Mouse (Mus musculus): ENCODE data around the gene Slc36a3. TPM values are rescaled to one million over a fixed set of nuclear protein-coding genes. Genes with fewer than 3 reads are reported as not detected.

The Slc36a3 gene
- polyA plus RNA-seq, 1 experiment = not detected

DNA sequence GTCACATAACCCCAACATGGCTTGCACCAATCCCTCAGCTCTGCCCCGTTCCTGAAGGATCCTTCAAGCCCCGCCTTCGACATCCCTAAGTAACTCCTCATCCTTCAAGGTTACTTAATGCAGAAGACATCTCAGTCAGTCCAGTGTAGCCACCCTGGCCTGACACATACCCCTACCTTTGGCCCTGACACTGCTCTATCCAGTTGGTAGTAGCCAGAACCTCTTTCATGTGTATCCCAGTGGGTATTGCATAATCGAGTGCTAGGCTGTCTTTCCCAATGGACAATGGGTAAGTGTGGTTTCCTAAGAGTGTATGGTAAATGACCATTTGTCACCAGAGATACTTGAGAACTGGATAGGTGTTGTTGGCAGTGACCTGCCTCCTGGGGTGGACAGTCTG is 27.3 kb upstream of the Slc36a3 start:
- no peak overlapping the region for H3K27ac ChIP-seq (ENCODE audit: insufficient read depth, low read depth, low read length)

DNA sequence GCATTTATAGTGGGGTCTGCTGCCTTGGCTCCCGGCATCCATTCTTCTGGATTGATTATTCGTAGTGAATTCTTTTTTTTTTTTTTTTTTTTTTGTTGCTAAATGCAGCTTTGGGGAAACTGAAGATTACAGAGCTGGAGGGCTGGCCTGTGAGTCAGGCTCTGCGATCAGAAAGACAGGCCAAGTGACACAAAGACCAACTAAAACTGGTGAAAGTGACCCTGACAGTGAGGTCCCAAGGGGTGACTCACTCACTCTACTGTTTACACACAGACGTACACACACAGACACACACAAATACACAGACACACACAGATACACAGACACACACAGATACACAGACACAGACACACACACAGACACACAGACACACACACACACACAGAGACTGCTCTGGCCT is 19.0 kb upstream of the Slc36a3 start:
- no peak overlapping the region for H3K4me3 ChIP-seq (ENCODE audit: insufficient read depth, low read length)
- no peak overlapping the region for H3K27ac ChIP-seq (ENCODE audit: insufficient read depth, low read depth, low read length)
- no peaks in the 10 kb centered on the region for H3K4me1 ChIP-seq (ENCODE audit: control insufficient read depth, insufficient read depth, low read length)
- TF ChIP-seq POLR2A (IDR thresholded peaks at IDR 0.05; ENCODE audit: borderline replicate concordance, low read depth, low read length) (no peak), CTCF (IDR thresholded peaks at IDR 0.05; ENCODE audit: low read depth, low read length) (no peak)

More for the DNA sequence above, 27.3 kb upstream of the Slc36a3 start:
- Histone ChIP-seq H3K4me3 (ENCODE audit: insufficient read depth, low read length) (no peak overlapping the region), H3K4me1 (ENCODE audit: control insufficient read depth, insufficient read depth, low read length) (peaks cover 14% of the 10 kb centered on the region)
- no peak for TF ChIP-seq POLR2A (IDR thresholded peaks at IDR 0.05; ENCODE audit: borderline replicate concordance, low read depth, low read length)

DNA sequence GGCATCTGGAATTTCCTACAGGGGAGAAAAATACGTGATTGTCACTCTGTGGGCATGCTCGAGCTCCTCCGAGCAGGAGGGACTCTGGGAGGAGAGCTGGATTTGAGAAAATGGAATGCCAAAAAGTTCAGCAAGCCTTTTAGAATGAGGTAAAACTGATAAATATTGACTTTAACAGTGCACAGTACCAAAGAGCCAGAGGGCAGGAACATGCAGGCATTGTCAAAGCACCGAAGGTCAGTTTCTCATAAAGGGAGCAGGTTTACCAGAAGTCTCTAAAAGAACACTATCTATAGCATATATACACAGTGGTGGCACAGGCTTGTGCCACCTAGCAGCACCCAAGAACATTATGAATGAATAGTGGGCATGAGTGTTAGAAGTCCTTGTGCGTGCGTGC is 17.4 kb upstream of the Slc36a3 start:
- Histone ChIP-seq H3K4me3 (ENCODE audit: insufficient read depth, low read length) (no peak overlapping the region), H3K4me1 (ENCODE audit: control insufficient read depth, insufficient read depth, low read length) (no peaks in the 10 kb centered on the region), H3K27ac (ENCODE audit: insufficient read depth, low read depth, low read length) (no peak overlapping the region)
- TF ChIP-seq CTCF (IDR thresholded peaks at IDR 0.05; ENCODE audit: low read depth, low read length) = no peak
- TF ChIP-seq POLR2A (IDR thresholded peaks at IDR 0.05; ENCODE audit: borderline replicate concordance, low read depth, low read length) = no peak

DNA sequence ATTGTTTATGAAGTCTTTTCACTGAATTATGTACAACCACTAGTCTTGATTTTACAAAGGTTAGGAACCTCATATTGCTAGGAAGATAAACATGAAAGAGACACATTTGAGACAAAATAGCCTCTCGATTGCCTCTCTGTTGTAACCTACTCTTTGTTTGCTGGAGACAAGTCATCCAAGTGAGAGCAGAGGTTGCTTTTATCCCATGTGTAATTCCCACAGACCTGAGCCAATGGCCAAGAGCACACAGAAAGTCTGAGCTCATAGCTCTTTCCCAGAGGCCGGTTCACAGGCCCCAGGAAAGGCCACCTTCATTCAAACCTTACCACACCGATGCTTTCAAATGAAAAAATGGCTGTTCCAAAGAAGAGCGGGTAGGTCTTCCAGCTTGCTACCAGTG is 17.0 kb upstream of the Slc36a3 start:
- TF ChIP-seq POLR2A (IDR thresholded peaks at IDR 0.05; ENCODE audit: borderline replicate concordance, low read depth, low read length) (no peak), CTCF (IDR thresholded peaks at IDR 0.05; ENCODE audit: low read depth, low read length) (no peak)
- no peak overlapping the region for H3K4me3 ChIP-seq (ENCODE audit: insufficient read depth, low read length)
- H3K27ac ChIP-seq (ENCODE audit: insufficient read depth, low read depth, low read length) = no peak overlapping the region
- H3K4me1 ChIP-seq (ENCODE audit: control insufficient read depth, insufficient read depth, low read length) = no peaks in the 10 kb centered on the region

- TF ChIP-seq POLR2A (IDR thresholded peaks at IDR 0.05; ENCODE audit: borderline replicate concordance, low read depth, low read length) (no peak), CTCF (IDR thresholded peaks at IDR 0.05; ENCODE audit: low read depth, low read length) (no peak)
- H3K4me3 ChIP-seq (ENCODE audit: insufficient read depth, low read length) = no peak overlapping the region
- no peak overlapping the region for H3K27ac ChIP-seq (ENCODE audit: insufficient read depth, low read depth, low read length)
- no peaks in the 10 kb centered on the region for H3K4me1 ChIP-seq (ENCODE audit: control insufficient read depth, insufficient read depth, low read length)
Observed at GRCm38 (mm10) chr11:55165748-55166147, 14.2 kb upstream of the Slc36a3 start.

GRCm38 (mm10) chr11:55164723-55165122 is 13.2 kb upstream of the Slc36a3 start:
- TF ChIP-seq POLR2A (IDR thresholded peaks at IDR 0.05; ENCODE audit: borderline replicate concordance, low read depth, low read length) = no peak
- peak; percentile 57; the same call in 1 of the 2 replicates for TF ChIP-seq CTCF (IDR thresholded peaks at IDR 0.05; ENCODE audit: low read depth, low read length)
- no peak overlapping the region for H3K27ac ChIP-seq (ENCODE audit: insufficient read depth, low read depth, low read length)
- no peak overlapping the region for H3K4me3 ChIP-seq (ENCODE audit: insufficient read depth, low read length)
- H3K4me1 ChIP-seq (ENCODE audit: control insufficient read depth, insufficient read depth, low read length) = no peaks in the 10 kb centered on the region

DNA sequence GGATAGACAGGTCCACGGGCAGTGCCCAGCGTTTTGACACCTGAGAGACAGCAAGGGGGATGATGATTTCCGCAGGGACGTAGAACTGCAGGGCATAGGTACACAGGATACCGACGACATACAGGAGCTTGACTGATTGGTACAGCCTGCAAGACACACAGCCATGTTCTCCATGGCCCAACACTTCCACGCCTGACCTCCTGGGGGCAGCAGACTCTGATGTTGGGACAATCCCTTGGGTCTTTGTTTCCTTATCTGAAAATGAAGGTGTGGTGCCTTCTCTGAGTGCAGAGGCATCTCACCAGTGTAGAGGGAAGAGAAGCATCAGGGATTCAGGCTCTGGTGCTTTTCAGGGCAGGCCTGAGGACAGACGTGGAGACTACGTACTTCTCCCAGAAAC is 11.2 kb upstream of the Slc36a3 start:
- peak; percentile 72; the same call in 1 of the 2 replicates for TF ChIP-seq CTCF (IDR thresholded peaks at IDR 0.05; ENCODE audit: low read depth, low read length)
- no peak for TF ChIP-seq POLR2A (IDR thresholded peaks at IDR 0.05; ENCODE audit: borderline replicate concordance, low read depth, low read length)
- H3K4me3 ChIP-seq (ENCODE audit: insufficient read depth, low read length) = no peak overlapping the region
- H3K27ac ChIP-seq (ENCODE audit: insufficient read depth, low read depth, low read length) = no peak overlapping the region

GRCm38 (mm10) chr11:55158785-55159359 is 7.4 kb upstream of the Slc36a3 start:
- H3K4me1 ChIP-seq (ENCODE audit: control insufficient read depth, insufficient read depth, low read length) = peaks cover 18% of the 10 kb centered on the region
- no peak overlapping the region for H3K4me3 ChIP-seq (ENCODE audit: insufficient read depth, low read length)
- no peak for TF ChIP-seq POLR2A (IDR thresholded peaks at IDR 0.05; ENCODE audit: borderline replicate concordance, low read depth, low read length)
- TF ChIP-seq CTCF (IDR thresholded peaks at IDR 0.05; ENCODE audit: low read depth, low read length) = peak; percentile 86
- H3K27ac ChIP-seq (ENCODE audit: insufficient read depth, low read depth, low read length) = no peak overlapping the region

More for the DNA sequence above, 11.2 kb upstream of the Slc36a3 start:
- no peaks in the 10 kb centered on the region for H3K4me1 ChIP-seq (ENCODE audit: control insufficient read depth, insufficient read depth, low read length)

DNA sequence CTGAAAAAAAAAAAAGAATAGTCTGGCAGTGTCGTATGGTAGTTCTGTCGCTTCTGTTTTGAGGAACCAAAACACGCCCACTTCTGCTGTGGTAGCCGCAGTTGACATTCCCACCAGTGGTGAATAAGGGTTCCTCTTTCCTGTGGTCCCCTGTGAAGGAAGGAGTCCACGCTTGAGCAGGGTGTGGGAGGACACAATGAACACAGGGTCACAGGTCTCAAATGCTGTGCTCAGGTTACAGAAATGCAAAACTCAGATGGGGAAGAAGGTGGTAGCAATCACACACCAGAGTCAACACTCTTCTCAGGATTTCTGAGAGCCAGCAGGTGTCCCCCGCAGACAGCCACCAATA is 3.5 kb upstream of the Slc36a3 start:
- peak overlapping the region; percentile 97 for H3K27ac ChIP-seq (ENCODE audit: insufficient read depth, low read depth, low read length)
- H3K4me1 ChIP-seq (ENCODE audit: control insufficient read depth, insufficient read depth, low read length) = peaks cover 26% of the 10 kb centered on the region
- H3K4me3 ChIP-seq (ENCODE audit: insufficient read depth, low read length) = no peak overlapping the region
- no peak for TF ChIP-seq POLR2A (IDR thresholded peaks at IDR 0.05; ENCODE audit: borderline replicate concordance, low read depth, low read length)
- TF ChIP-seq CTCF (IDR thresholded peaks at IDR 0.05; ENCODE audit: low read depth, low read length) = no peak

DNA sequence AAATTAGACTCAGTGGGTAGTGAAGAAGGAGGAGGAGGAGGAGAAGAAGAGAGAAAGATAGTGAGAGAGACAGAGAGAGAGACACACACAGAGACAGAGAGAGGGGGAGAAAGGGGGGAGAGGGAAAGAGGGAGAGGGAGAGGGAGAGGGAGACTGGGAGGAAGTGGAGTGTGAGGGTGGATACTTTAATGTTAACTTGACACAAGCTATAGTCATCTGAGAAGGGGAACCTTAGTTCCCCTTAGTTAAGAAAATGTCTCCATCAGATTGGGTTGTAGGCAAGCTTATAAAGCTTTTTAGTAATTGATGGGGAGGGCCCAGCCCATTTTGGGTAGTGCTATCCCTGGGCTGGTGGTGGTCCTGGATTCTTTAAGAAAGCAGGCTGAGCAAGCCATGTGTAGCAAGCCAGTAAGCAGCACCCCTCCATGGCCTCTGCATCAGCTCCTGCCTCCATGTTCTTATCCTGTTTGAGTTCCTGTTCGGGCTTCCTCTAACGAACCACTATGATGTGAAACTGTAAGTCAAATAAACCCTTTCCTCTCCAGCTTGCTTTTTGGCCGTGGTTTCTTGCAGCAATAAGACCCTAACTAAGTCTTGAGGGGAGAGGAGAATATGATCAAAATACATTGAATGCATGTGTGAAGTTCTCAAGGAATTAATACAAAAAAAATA is 3.0 kb upstream of the Slc36a3 start:
- Histone ChIP-seq H3K4me1 (ENCODE audit: control insufficient read depth, insufficient read depth, low read length) (peaks cover 30% of the 10 kb centered on the region), H3K4me3 (ENCODE audit: insufficient read depth, low read length) (peak overlapping the region; percentile 18; the same call in 1 of the 2 replicates), H3K27ac (ENCODE audit: insufficient read depth, low read depth, low read length) (peak overlapping the region; percentile 97)
- TF ChIP-seq POLR2A (IDR thresholded peaks at IDR 0.05; ENCODE audit: borderline replicate concordance, low read depth, low read length) (no peak), CTCF (IDR thresholded peaks at IDR 0.05; ENCODE audit: low read depth, low read length) (no peak)

Measured in bone marrow macrophage, adult 2 months (primary cell).